Mouse (Mus musculus): Measurements from ENCODE around the gene Lrp3. TPM values are rescaled to one million over a fixed set of nuclear protein-coding genes. Genes with fewer than 3 reads are reported as not detected.
A peak's percentile ranks its signal among the peaks of the same experiment; 100 is the strongest.
"Not testable (repeated sequence)": the region's sequence is repeated elsewhere in the genome, so short reads cannot be mapped to it uniquely, and the experiment has no call there.

Lrp3 gene
- polyA plus RNA-seq (2016; fragmentation: Nextera tagmentation; extraction: Ambion mirVana): 1.5 and 4.2 TPM in 2 replicates

- Histone ChIP-seq H3K27ac (peak within 1 kb of the TSS; percentile 86), H3K36me3 (no peaks in the 10 kb centered on the region), H3K27me3 (ENCODE audit: insufficient read depth, poor library complexity, severe bottlenecking) (peaks cover 31% of the 10 kb centered on the region), H3K4me1 (peaks cover 18% of the 10 kb centered on the region), H3K4me3 (peak within 1 kb of the TSS; percentile 73), H3K9me3 (no peaks in the 10 kb centered on the region)
- WGBS: 1% methylated on average over 53 of the region's 53 CpGs
- no peak for DNase-seq (ENCODE audit: low spot score)
Measured at GRCm38 (mm10) chr7:35215225-35215624, at the start of gene Lrp3. Lrp3 (minus strand) TSS chr7:35215498.

GRCm38 (mm10) chr7:35264746-35265145 is 49.4 kb upstream of the Lrp3 start:
- H3K4me1 ChIP-seq: peaks cover 6% of the 10 kb centered on the region
- H3K9me3 ChIP-seq: no peaks in the 10 kb centered on the region
- WGBS: 6% methylated on average over 7 of the region's 7 CpGs
- H3K4me3 ChIP-seq: no peak overlapping the region
- no peaks in the 10 kb centered on the region for H3K36me3 ChIP-seq
- DNase-seq (ENCODE audit: low spot score): no peak
- no peak overlapping the region for H3K27ac ChIP-seq
- H3K27me3 ChIP-seq (ENCODE audit: insufficient read depth, poor library complexity, severe bottlenecking): peaks cover 6% of the 10 kb centered on the region

GRCm38 (mm10) chr7:35263595-35264489 is 48.5 kb upstream of the Lrp3 start:
- no peak overlapping the region for H3K27ac ChIP-seq
- H3K9me3 ChIP-seq: no peaks in the 10 kb centered on the region; the same call in 1 of the 2 replicates
- H3K27me3 ChIP-seq (ENCODE audit: insufficient read depth, poor library complexity, severe bottlenecking): peaks cover 6% of the 10 kb centered on the region
- no peak overlapping the region for H3K4me3 ChIP-seq
- 76% methylated on average over 15 of the region's 15 CpGs for WGBS
- no peaks in the 10 kb centered on the region for H3K36me3 ChIP-seq
- no peaks in the 10 kb centered on the region for H3K4me1 ChIP-seq
- DNase-seq (ENCODE audit: low spot score): no peak

DNA sequence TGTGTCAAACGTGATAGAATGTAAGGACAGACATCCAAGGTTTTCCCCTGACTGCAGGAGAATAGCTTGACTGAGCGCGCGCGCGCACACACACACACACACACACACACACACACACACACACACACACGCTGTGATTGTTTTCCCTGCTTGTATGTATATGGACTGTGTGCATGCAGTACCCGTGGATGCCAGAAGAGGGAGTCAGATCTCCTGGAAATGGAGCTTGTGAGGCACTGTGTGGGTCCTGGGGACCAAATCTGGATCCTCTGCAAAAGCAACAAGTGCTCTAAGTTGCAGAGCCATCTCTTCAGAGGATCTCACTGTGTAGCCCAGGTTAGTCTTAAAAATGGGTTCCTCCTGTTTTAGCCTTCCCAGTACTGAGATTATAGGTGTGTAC is 44.1 kb upstream of the Lrp3 start:
- 83% methylated on average over 7 of the region's 8 CpGs for WGBS

GRCm38 (mm10) chr7:35258294-35258693 is 43.0 kb upstream of the Lrp3 start:
- Histone ChIP-seq H3K27me3 (ENCODE audit: insufficient read depth, poor library complexity, severe bottlenecking) (no peaks in the 10 kb centered on the region; the same call in none of the 2 replicates), H3K36me3 (no peaks in the 10 kb centered on the region), H3K4me3 (no peak overlapping the region), H3K4me1 (no peaks in the 10 kb centered on the region), H3K27ac (no peak overlapping the region), H3K9me3 (no peaks in the 10 kb centered on the region; the same call in 1 of the 2 replicates)
- no peak for DNase-seq (ENCODE audit: low spot score)
- 57% methylated on average over 7 of the region's 7 CpGs for WGBS

More for the DNA sequence above, 44.1 kb upstream of the Lrp3 start:
- no peaks in the 10 kb centered on the region; the same call in none of the 2 replicates for H3K27me3 ChIP-seq (ENCODE audit: insufficient read depth, poor library complexity, severe bottlenecking)
- no peak overlapping the region for H3K27ac ChIP-seq
- H3K36me3 ChIP-seq: no peaks in the 10 kb centered on the region
- no peaks in the 10 kb centered on the region for H3K4me1 ChIP-seq
- DNase-seq (ENCODE audit: low spot score): no peak
- H3K9me3 ChIP-seq: no peaks in the 10 kb centered on the region; the same call in 1 of the 2 replicates
- no peak overlapping the region for H3K4me3 ChIP-seq

- peak overlapping the region; percentile 43 for H3K4me3 ChIP-seq
- no peaks in the 10 kb centered on the region for H3K27me3 ChIP-seq (ENCODE audit: insufficient read depth, poor library complexity, severe bottlenecking)
- no peak for DNase-seq (ENCODE audit: low spot score)
- WGBS: 11% methylated on average over 13 of the region's 13 CpGs
- H3K36me3 ChIP-seq: no peaks in the 10 kb centered on the region
- no peak overlapping the region for H3K27ac ChIP-seq
- H3K9me3 ChIP-seq: no peaks in the 10 kb centered on the region
- H3K4me1 ChIP-seq: peaks cover 6% of the 10 kb centered on the region; the same call in 1 of the 2 replicates
Measured at GRCm38 (mm10) chr7:35252041-35252558, 36.8 kb upstream of the Lrp3 start.

DNA sequence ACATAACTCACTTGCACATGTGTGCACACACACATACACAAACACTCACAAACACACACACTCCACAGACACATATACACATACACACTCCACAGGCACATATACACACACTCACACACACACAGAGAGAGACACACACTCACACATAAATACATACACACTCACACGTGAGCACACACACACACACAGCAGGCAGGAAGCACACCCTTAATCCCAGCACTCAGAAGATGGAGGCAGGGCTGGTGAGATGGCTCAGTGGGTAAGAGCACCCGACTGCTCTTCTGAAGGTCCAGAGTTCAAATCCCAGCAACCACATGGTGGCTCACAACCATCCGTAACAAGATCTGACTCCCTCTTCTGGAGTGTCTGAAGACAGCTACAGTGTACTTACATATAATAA is 22.6 kb upstream of the Lrp3 start:
- peaks cover 14% of the 10 kb centered on the region; the same call in 1 of the 2 replicates for H3K4me1 ChIP-seq
- DNase-seq (ENCODE audit: low spot score); H3K36me3 ChIP-seq; H3K4me3 ChIP-seq; H3K27ac ChIP-seq; H3K9me3 ChIP-seq; H3K27me3 ChIP-seq (ENCODE audit: insufficient read depth, poor library complexity, severe bottlenecking): not testable (repeated sequence)
- 67% methylated on average over 3 of the region's 3 CpGs for WGBS

DNA sequence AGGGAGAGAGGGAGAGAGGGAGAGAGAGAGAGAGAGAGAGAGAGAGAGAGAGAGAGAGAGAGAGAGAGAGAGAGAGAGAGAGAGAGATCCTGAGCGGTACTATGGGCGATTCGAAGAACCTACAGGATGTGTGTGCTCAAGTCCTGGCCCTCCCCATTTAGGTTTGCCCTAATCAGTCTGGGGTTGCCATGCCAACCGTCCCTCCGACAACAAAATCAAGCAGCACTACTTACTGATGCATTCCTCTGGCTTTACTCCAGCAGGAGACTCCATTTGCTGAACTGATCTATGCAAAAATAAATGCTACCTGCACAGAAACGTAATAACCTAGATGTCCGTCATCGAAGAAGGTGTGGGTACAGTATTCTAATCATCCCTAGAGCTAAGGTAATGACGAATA is 20.0 kb upstream of the Lrp3 start:
- Histone ChIP-seq H3K4me1 (peaks cover 16% of the 10 kb centered on the region; the same call in 1 of the 2 replicates), H3K27me3 (ENCODE audit: insufficient read depth, poor library complexity, severe bottlenecking) (no peaks in the 10 kb centered on the region), H3K27ac (peak overlapping the region; percentile 88), H3K4me3 (peak overlapping the region; percentile 71), H3K36me3 (no peaks in the 10 kb centered on the region), H3K9me3 (no peaks in the 10 kb centered on the region)
- 17% methylated on average over 9 of the region's 9 CpGs for WGBS
- DNase-seq (ENCODE audit: low spot score): peak; percentile 87

- Histone ChIP-seq H3K27me3 (ENCODE audit: insufficient read depth, poor library complexity, severe bottlenecking) (no peaks in the 10 kb centered on the region), H3K4me1 (peaks cover 15% of the 10 kb centered on the region; the same call in 1 of the 2 replicates), H3K27ac (peak overlapping the region; percentile 88), H3K9me3 (no peaks in the 10 kb centered on the region), H3K36me3 (no peaks in the 10 kb centered on the region), H3K4me3 (peak overlapping the region; percentile 71)
- peak; percentile 98 for DNase-seq (ENCODE audit: low spot score)
- under 1% methylated on average over 45 of the region's 45 CpGs for WGBS
Measured at GRCm38 (mm10) chr7:35234361-35235245, 19.3 kb upstream of the Lrp3 start.

DNA sequence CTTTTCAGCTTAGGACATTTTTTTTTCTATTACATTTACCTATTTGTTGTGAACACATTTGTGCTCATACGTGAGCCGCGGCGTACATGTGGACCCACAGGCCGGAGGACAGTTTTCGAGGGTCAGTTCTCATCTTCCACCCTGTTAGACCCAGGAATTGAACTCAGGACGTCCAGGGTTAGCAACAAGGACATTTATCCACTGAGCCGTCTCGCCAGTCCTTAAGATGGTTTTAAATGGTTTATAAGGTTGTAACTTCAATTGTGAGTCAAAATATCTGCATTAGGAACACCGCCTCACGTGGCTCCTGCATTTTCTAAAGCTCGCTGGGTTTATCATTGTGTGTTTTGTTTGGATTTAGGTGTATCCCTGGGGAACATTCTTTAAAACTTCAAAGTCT is 18.6 kb upstream of the Lrp3 start:
- Histone ChIP-seq H3K9me3 (no peaks in the 10 kb centered on the region), H3K4me1 (peaks cover 12% of the 10 kb centered on the region; the same call in 1 of the 2 replicates), H3K27me3 (ENCODE audit: insufficient read depth, poor library complexity, severe bottlenecking) (no peaks in the 10 kb centered on the region), H3K27ac (peak overlapping the region; percentile 88), H3K36me3 (no peaks in the 10 kb centered on the region), H3K4me3 (peak overlapping the region; percentile 71)
- no peak for DNase-seq (ENCODE audit: low spot score)
- WGBS: 50% methylated on average over 12 of the region's 12 CpGs

DNA sequence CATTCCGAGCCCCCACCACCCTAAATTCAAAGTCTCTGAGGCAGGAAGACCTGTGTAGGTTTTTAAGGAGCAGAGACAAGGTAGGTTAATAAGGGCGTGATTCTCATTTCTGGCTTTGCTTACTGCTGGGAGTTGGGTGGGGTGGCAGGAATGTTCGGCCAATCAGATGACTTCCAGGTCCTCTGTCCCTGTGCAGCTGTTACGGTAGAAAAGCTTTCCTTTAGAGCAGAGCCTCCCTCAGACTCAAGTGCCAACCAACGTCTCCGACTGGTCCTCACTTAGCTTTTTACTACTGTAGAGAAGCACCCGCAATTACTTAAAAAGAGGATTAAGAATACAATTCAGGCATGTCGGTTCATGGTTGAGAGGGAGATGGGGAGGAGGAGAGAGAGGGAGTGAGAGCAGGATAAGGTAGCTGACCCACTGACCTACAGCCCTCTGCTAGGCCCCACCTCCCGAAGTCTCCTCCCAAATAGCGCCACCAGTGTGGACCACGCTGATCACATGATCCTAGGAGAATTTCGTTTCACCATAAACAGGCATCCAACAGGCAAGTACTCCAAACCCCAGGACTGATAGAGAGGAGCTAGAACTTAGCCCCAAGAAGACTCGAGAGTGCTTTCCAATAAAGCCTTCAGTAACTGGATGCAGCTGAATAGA is 17.6 kb upstream of the Lrp3 start:
- peaks cover 12% of the 10 kb centered on the region; the same call in 1 of the 2 replicates for H3K4me1 ChIP-seq
- peak overlapping the region; percentile 22; the same call in 1 of the 2 replicates for H3K4me3 ChIP-seq
- H3K36me3 ChIP-seq: no peaks in the 10 kb centered on the region
- no peaks in the 10 kb centered on the region for H3K27me3 ChIP-seq (ENCODE audit: insufficient read depth, poor library complexity, severe bottlenecking)
- no peaks in the 10 kb centered on the region for H3K9me3 ChIP-seq
- H3K27ac ChIP-seq: no peak overlapping the region
- DNase-seq (ENCODE audit: low spot score): no peak
- 26% methylated on average over 13 of the region's 13 CpGs for WGBS

DNA sequence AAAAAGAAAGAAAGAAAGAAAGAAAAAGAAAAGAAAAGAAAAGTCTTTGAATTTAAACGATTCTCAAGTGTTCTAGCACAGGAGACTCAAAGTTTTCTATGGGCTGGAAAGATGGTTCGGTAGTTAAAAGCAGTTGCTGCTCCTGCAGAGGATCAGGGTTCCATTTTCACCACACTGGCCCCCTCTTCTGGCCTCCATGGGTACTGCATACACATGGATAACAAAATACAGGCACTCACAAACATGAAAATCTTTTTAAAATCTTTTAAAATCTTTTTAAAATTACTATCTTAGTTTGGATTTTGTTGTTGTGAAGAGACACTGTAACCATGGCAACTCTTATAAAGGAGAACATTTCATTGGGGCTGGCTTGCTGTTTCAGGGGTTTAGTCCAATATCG is 15.0 kb upstream of the Lrp3 start:
- no peak for DNase-seq (ENCODE audit: low spot score)
- WGBS: 69% methylated on average over 3 of the region's 3 CpGs
- no peaks in the 10 kb centered on the region for H3K36me3 ChIP-seq
- no peaks in the 10 kb centered on the region for H3K27me3 ChIP-seq (ENCODE audit: insufficient read depth, poor library complexity, severe bottlenecking)
- H3K27ac ChIP-seq: no peak overlapping the region
- H3K9me3 ChIP-seq: no peaks in the 10 kb centered on the region
- H3K4me1 ChIP-seq: peaks cover 7% of the 10 kb centered on the region; the same call in 1 of the 2 replicates
- H3K4me3 ChIP-seq: no peak overlapping the region

Measured in heart, embryonic 10.5 days (tissue).